Mouse (Mus musculus) embryonic stem cell, embryonic (primary cell): ENCODE measurements around the gene Sumf1.

Source experiments
- CTCF ChIA-PET, 4 experiments: fragments of 300-600 bp in 2 of 4; fragments of 350-600 bp in 2 of 4; sonication (Branson Sonifier 250); formaldehyde crosslinking; loops; one replicate each; lab custom pipeline; 2022; ENCODE audit warnings: inconsistent platforms in 2 of 4; lab: Charles Lee
- POLR2A ChIA-PET, 4 experiments: fragments of 300-600 bp in 2 of 4; fragments of 350-600 bp in 2 of 4; sonication (Branson Sonifier 250); formaldehyde crosslinking; loops; one replicate each; lab custom pipeline; 2022; ENCODE audit warnings: antibody characterized with exemption in 4 of 4, inconsistent platforms in 1 of 4; lab: Charles Lee

The Sumf1 gene

GRCm38 (mm10) chr6:108140722-108141490 lies 44.5 kb downstream of the Sumf1 start:
- POLR2A ChIA-PET: interaction anchor here in 1 of 4 experiments (1.3 kb wide), 1 partner anchor 11 kb away, joined by 5 read pairs; no protein-coding TSS in a partner anchor

GRCm38 (mm10) chr6:108137031-108137430 lies 48.4 kb downstream of the Sumf1 start:
- CTCF ChIA-PET: interaction anchor here in 2 of 4 experiments (0.6 to 0.8 kb wide), 2 partner anchors 39 to 321 kb away, joined by 3 to 7 read pairs; no protein-coding TSS in a partner anchor
- POLR2A ChIA-PET: interaction anchor here in 1 of 4 experiments (0.6 kb wide), 1 partner anchor 574 kb away, joined by 3 read pairs; no protein-coding TSS in a partner anchor

More at GRCm38 (mm10) chr6:108140722-108141490, 44.5 kb downstream of the Sumf1 start:
- CTCF ChIA-PET: interaction anchor here in 1 of 4 experiments (0.6 kb wide), 1 partner anchor 237 kb away, joined by 3 read pairs; no protein-coding TSS in a partner anchor

- POLR2A ChIA-PET: interaction anchor here in 1 of 4 experiments (0.8 kb wide), 1 partner anchor 12 kb away, joined by 4 read pairs; no protein-coding TSS in a partner anchor
- CTCF ChIA-PET: no interaction called here
These were observed 49.1 kb downstream of the Sumf1 start for GRCm38 (mm10) chr6:108136286-108136685.

- ChIA-PET POLR2A (no interaction called here), CTCF (no interaction called here)
These were observed 53.0 kb downstream of the Sumf1 start for GRCm38 (mm10) chr6:108132268-108132935.

- ChIA-PET POLR2A (no interaction called here), CTCF (interaction anchor here in 1 of 4 experiments (0.6 kb wide), 2 partner anchors 76 to 247 kb away, joined by 3 to 4 read pairs; no protein-coding TSS in a partner anchor)
These were observed 54.7 kb downstream of the Sumf1 start for GRCm38 (mm10) chr6:108130718-108131117.

- POLR2A ChIA-PET: interaction anchor here in 1 of 4 experiments (0.6 kb wide), 1 partner anchor 11 kb away, joined by 3 read pairs; no protein-coding TSS in a partner anchor
- CTCF ChIA-PET: no interaction called here
These were observed 58.8 kb downstream of the Sumf1 start for GRCm38 (mm10) chr6:108126631-108127030.

GRCm38 (mm10) chr6:108125474-108125873 lies 59.9 kb downstream of the Sumf1 start:
- ChIA-PET POLR2A (no interaction called here), CTCF (no interaction called here)

- CTCF ChIA-PET: no interaction called here
- POLR2A ChIA-PET: interaction anchor here in 1 of 4 experiments (1.1 to 1.3 kb wide), 2 partner anchors 9 to 17 kb away, joined by 3 to 4 read pairs; no protein-coding TSS in a partner anchor
These were observed 67.5 kb downstream of the Sumf1 start for GRCm38 (mm10) chr6:108117881-108118280.

- POLR2A ChIA-PET: interaction anchor here in 2 of 4 experiments (0.7 kb wide), 2 partner anchors 12 to 341 kb away, joined by 3 to 4 read pairs; no protein-coding TSS in a partner anchor
- CTCF ChIA-PET: no interaction called here
These were observed 70.4 kb downstream of the Sumf1 start for GRCm38 (mm10) chr6:108114971-108115370.

- ChIA-PET POLR2A (interaction anchor here in 1 of 4 experiments (0.7 kb wide), 1 partner anchor 202 kb away, joined by 3 read pairs; no protein-coding TSS in a partner anchor), CTCF (no interaction called here)
These were observed 73.7 kb downstream of the Sumf1 start for GRCm38 (mm10) chr6:108111693-108112092.

- ChIA-PET CTCF (interaction anchor here in 2 of 4 experiments (0.8 to 1.0 kb wide), 3 partner anchors 10 to 45 kb away, joined by 3 to 4 read pairs (median 3); partner anchors contain the start of gene Setmar (in 2 of the 2)), POLR2A (interaction anchor here in 3 of 4 experiments (0.6 to 1.5 kb wide), 7 partner anchors 33 to 550 kb away, joined by 3 to 7 read pairs (median 4); partner anchors contain the start of genes Itpr1 (in 2 of the 3), Bhlhe40 (in 1 of the 3) and Sumf1 (in 1 of the 3))
These were observed 75.0 kb downstream of the Sumf1 start for GRCm38 (mm10) chr6:108110336-108110735.

GRCm38 (mm10) chr6:108107376-108107775 lies 78.0 kb downstream of the Sumf1 start:
- ChIA-PET POLR2A (interaction anchor here in 2 of 4 experiments (0.6 to 2.2 kb wide), 9 partner anchors 9 to 602 kb away, joined by 3 to 13 read pairs (median 5); partner anchors contain the start of genes Bhlhe40 (in 1 of the 2), Itpr1 (in 1 of the 2), Setmar (in 1 of the 2) and Sumf1 (in 1 of the 2)), CTCF (no interaction called here)

GRCm38 (mm10) chr6:108101936-108102830 lies 83.2 kb downstream of the Sumf1 start:
- ChIA-PET CTCF (interaction anchor here in 1 of 4 experiments (0.9 kb wide), 1 partner anchor 37 kb away, joined by 3 read pairs; the partner anchor contains the start of gene Setmar), POLR2A (no interaction called here)

- CTCF ChIA-PET: interaction anchor here (0.7 to 3.0 kb wide), 28 partner anchors 22 to 639 kb away, joined by 3 to 25 read pairs (median 4); partner anchors contain the start of genes Setmar (in 3 of the 4) and Itpr1 (in 2 of the 4)
- POLR2A ChIA-PET: interaction anchor here in 3 of 4 experiments (0.8 to 1.5 kb wide), 12 partner anchors 9 to 611 kb away, joined by 3 to 9 read pairs (median 4); partner anchors contain the start of genes Itpr1 (in 2 of the 3), Setmar (in 2 of the 3) and Bhlhe40 (in 1 of the 3)
These were observed 86.5 kb downstream of the Sumf1 start for GRCm38 (mm10) chr6:108098846-108099217.

- POLR2A ChIA-PET: interaction anchor here in 3 of 4 experiments (0.8 to 1.5 kb wide), 13 partner anchors 9 to 612 kb away, joined by 3 to 9 read pairs (median 4); partner anchors contain the start of genes Itpr1 (in 2 of the 3), Setmar (in 2 of the 3) and Bhlhe40 (in 1 of the 3)
- CTCF ChIA-PET: interaction anchor here (0.7 to 3.0 kb wide), 29 partner anchors 22 to 640 kb away, joined by 3 to 25 read pairs (median 3); partner anchors contain the start of genes Setmar (in 3 of the 4) and Itpr1 (in 2 of the 4)
These were observed 87.1 kb downstream of the Sumf1 start for GRCm38 (mm10) chr6:108098171-108098845.

- CTCF ChIA-PET: interaction anchor here in 2 of 4 experiments (0.5 to 1.4 kb wide), 2 partner anchors 30 to 76 kb away, joined by 3 to 6 read pairs; partner anchors contain the start of gene Setmar (in 1 of the 2)
- POLR2A ChIA-PET: interaction anchor here in 1 of 4 experiments (0.5 kb wide), 1 partner anchor 185 kb away, joined by 3 read pairs; no protein-coding TSS in a partner anchor
These were observed 89.9 kb downstream of the Sumf1 start for GRCm38 (mm10) chr6:108095445-108095844.
